Mouse (Mus musculus): ENCODE results near the gene Olfr1019. TPM values are rescaled to one million over a fixed set of nuclear protein-coding genes. Genes with fewer than 3 reads are reported as not detected.

The Olfr1019 gene
- polyA plus RNA-seq (2015; fragmentation: Nextera tagmentation; extraction: Ambion mirVana) = not detected in 2 replicates

- H3K27ac ChIP-seq (ENCODE audit: low read length) = no peak within 1 kb of the TSS
- no peak within 1 kb of the TSS for H3K9ac ChIP-seq (replicated peaks; ENCODE audit: low read length)
- no peak within 1 kb of the TSS for H3K4me3 ChIP-seq (ENCODE audit: low read length)
- H3K27me3 ChIP-seq (ENCODE audit: insufficient read depth, low read length) = no peaks in the 10 kb centered on the region
- no peaks in the 10 kb centered on the region for H3K4me1 ChIP-seq (ENCODE audit: insufficient read depth, low read length)
- H3K4me2 ChIP-seq (replicated peaks; ENCODE audit: low read depth, low read length) = no peak within 1 kb of the TSS
- no peak for ATAC-seq (ENCODE audit: low FRiP score, low TSS enrichment)
- H3K36me3 ChIP-seq (ENCODE audit: insufficient read depth, low read length) = no peaks in the 10 kb centered on the region
- no peaks in the 10 kb centered on the region for H3K9me3 ChIP-seq (ENCODE audit: low read length)
Measured at GRCm38 (mm10) chr2:85845383-85845782, at the start of gene Olfr1019. Gene Olfr1019 (minus strand): TSS chr2:85845483.

GRCm38 (mm10) chr2:85885340-85885739 lies 40.1 kb upstream of the Olfr1019 start, which contains the start of gene Olfr1023:
Gene Olfr1023 (plus strand): TSS chr2:85885640.
- Histone ChIP-seq H3K4me1 (ENCODE audit: insufficient read depth, low read length) (no peaks in the 10 kb centered on the region), H3K36me3 (ENCODE audit: insufficient read depth, low read length) (no peaks in the 10 kb centered on the region), H3K4me2 (replicated peaks; ENCODE audit: low read depth, low read length) (no peak within 1 kb of the TSS), H3K27ac (ENCODE audit: low read length) (no peak within 1 kb of the TSS), H3K9ac (replicated peaks; ENCODE audit: low read length) (no peak within 1 kb of the TSS), H3K4me3 (ENCODE audit: low read length) (no peak within 1 kb of the TSS), H3K27me3 (ENCODE audit: insufficient read depth, low read length) (no peaks in the 10 kb centered on the region), H3K9me3 (ENCODE audit: low read length) (no peaks in the 10 kb centered on the region)
- no peak for ATAC-seq (ENCODE audit: low FRiP score, low TSS enrichment)
- 76% methylated on average over 2 of the region's 2 CpGs for WGBS

GRCm38 (mm10) chr2:85868294-85868693 lies 23.0 kb upstream of the Olfr1019 start, which contains the start of gene Olfr1022:
Gene Olfr1022 (plus strand): TSS chr2:85868594.
- Histone ChIP-seq H3K27ac (ENCODE audit: low read length) (no peak within 1 kb of the TSS), H3K36me3 (ENCODE audit: insufficient read depth, low read length) (no peaks in the 10 kb centered on the region), H3K27me3 (ENCODE audit: insufficient read depth, low read length) (no peaks in the 10 kb centered on the region), H3K4me3 (ENCODE audit: low read length) (no peak within 1 kb of the TSS), H3K4me2 (replicated peaks; ENCODE audit: low read depth, low read length) (no peak within 1 kb of the TSS), H3K4me1 (ENCODE audit: insufficient read depth, low read length) (no peaks in the 10 kb centered on the region), H3K9ac (replicated peaks; ENCODE audit: low read length) (no peak within 1 kb of the TSS), H3K9me3 (ENCODE audit: low read length) (no peaks in the 10 kb centered on the region)
- ATAC-seq (ENCODE audit: low FRiP score, low TSS enrichment) = no peak
- 53% methylated on average over 2 of the region's 2 CpGs for WGBS

- no peak for ATAC-seq (ENCODE audit: low FRiP score, low TSS enrichment)
- no peak within 1 kb of the TSS for H3K4me2 ChIP-seq (replicated peaks; ENCODE audit: low read depth, low read length)
- H3K36me3 ChIP-seq (ENCODE audit: insufficient read depth, low read length) = no peaks in the 10 kb centered on the region
- H3K4me3 ChIP-seq (ENCODE audit: low read length) = no peak within 1 kb of the TSS
- WGBS = 71% methylated on average over 1 of the region's 1 CpGs
- H3K9ac ChIP-seq (replicated peaks; ENCODE audit: low read length) = no peak within 1 kb of the TSS
- H3K9me3 ChIP-seq (ENCODE audit: low read length) = no peaks in the 10 kb centered on the region
- H3K4me1 ChIP-seq (ENCODE audit: insufficient read depth, low read length) = no peaks in the 10 kb centered on the region
- H3K27ac ChIP-seq (ENCODE audit: low read length) = no peak within 1 kb of the TSS
- H3K27me3 ChIP-seq (ENCODE audit: insufficient read depth, low read length) = no peaks in the 10 kb centered on the region
Measured at GRCm38 (mm10) chr2:85846730-85847129, 1.4 kb upstream of the Olfr1019 start, which contains the start of gene Olfr1020. Gene Olfr1020 (plus strand): TSS chr2:85847030.

- no peaks in the 10 kb centered on the region for H3K4me1 ChIP-seq (ENCODE audit: insufficient read depth, low read length)
- H3K9me3 ChIP-seq (ENCODE audit: low read length) = no peaks in the 10 kb centered on the region
- H3K4me3 ChIP-seq (ENCODE audit: low read length) = no peak within 1 kb of the TSS
- H3K27ac ChIP-seq (ENCODE audit: low read length) = no peak within 1 kb of the TSS
- H3K36me3 ChIP-seq (ENCODE audit: insufficient read depth, low read length) = no peaks in the 10 kb centered on the region
- no peak for ATAC-seq (ENCODE audit: low FRiP score, low TSS enrichment)
- H3K9ac ChIP-seq (replicated peaks; ENCODE audit: low read length) = no peak within 1 kb of the TSS
- no peaks in the 10 kb centered on the region for H3K27me3 ChIP-seq (ENCODE audit: insufficient read depth, low read length)
- no peak within 1 kb of the TSS for H3K4me2 ChIP-seq (replicated peaks; ENCODE audit: low read depth, low read length)
Measured at GRCm38 (mm10) chr2:85818179-85818578, 27.1 kb downstream of the Olfr1019 start, which contains the start of gene Olfr1018. Gene Olfr1018 (plus strand): TSS chr2:85818479.

- no peaks in the 10 kb centered on the region for H3K36me3 ChIP-seq (ENCODE audit: insufficient read depth, low read length)
- no peak overlapping the region for H3K4me3 ChIP-seq (ENCODE audit: low read length)
- no peaks in the 10 kb centered on the region for H3K9me3 ChIP-seq (ENCODE audit: low read length)
- H3K4me1 ChIP-seq (ENCODE audit: insufficient read depth, low read length) = no peaks in the 10 kb centered on the region
- no peaks in the 10 kb centered on the region for H3K27me3 ChIP-seq (ENCODE audit: insufficient read depth, low read length)
- no peak overlapping the region for H3K4me2 ChIP-seq (replicated peaks; ENCODE audit: low read depth, low read length)
- ATAC-seq (ENCODE audit: low FRiP score, low TSS enrichment) = no peak
- no peak overlapping the region for H3K27ac ChIP-seq (ENCODE audit: low read length)
- H3K9ac ChIP-seq (replicated peaks; ENCODE audit: low read length) = no peak overlapping the region
- WGBS = 84% methylated on average over 4 of the region's 4 CpGs
Measured at GRCm38 (mm10) chr2:85804501-85804900, 40.8 kb downstream of the Olfr1019 start.

- H3K4me1 ChIP-seq (ENCODE audit: insufficient read depth, low read length) = no peaks in the 10 kb centered on the region
- H3K36me3 ChIP-seq (ENCODE audit: insufficient read depth, low read length) = no peaks in the 10 kb centered on the region
- no peak within 1 kb of the TSS for H3K9ac ChIP-seq (replicated peaks; ENCODE audit: low read length)
- H3K4me3 ChIP-seq (ENCODE audit: low read length) = no peak within 1 kb of the TSS
- no peaks in the 10 kb centered on the region for H3K27me3 ChIP-seq (ENCODE audit: insufficient read depth, low read length)
- no peak within 1 kb of the TSS for H3K27ac ChIP-seq (ENCODE audit: low read length)
- ATAC-seq (ENCODE audit: low FRiP score, low TSS enrichment) = no peak
- no peaks in the 10 kb centered on the region for H3K9me3 ChIP-seq (ENCODE audit: low read length)
- WGBS = 90% methylated on average over 2 of the region's 2 CpGs
- H3K4me2 ChIP-seq (replicated peaks; ENCODE audit: low read depth, low read length) = no peak within 1 kb of the TSS
Measured at GRCm38 (mm10) chr2:85802444-85802843, 42.8 kb downstream of the Olfr1019 start, which contains the start of gene Olfr1016. Gene Olfr1016 (minus strand): TSS chr2:85802544.

GRCm38 (mm10) chr2:85792331-85792730 lies 53.0 kb downstream of the Olfr1019 start:
- H3K9ac ChIP-seq (replicated peaks; ENCODE audit: low read length) = no peak overlapping the region
- 66% methylated on average over 2 of the region's 2 CpGs for WGBS
- H3K4me3 ChIP-seq (ENCODE audit: low read length) = no peak overlapping the region
- no peaks in the 10 kb centered on the region for H3K36me3 ChIP-seq (ENCODE audit: insufficient read depth, low read length)
- ATAC-seq (ENCODE audit: low FRiP score, low TSS enrichment) = no peak
- no peak overlapping the region for H3K27ac ChIP-seq (ENCODE audit: low read length)
- H3K4me1 ChIP-seq (ENCODE audit: insufficient read depth, low read length) = no peaks in the 10 kb centered on the region
- no peaks in the 10 kb centered on the region for H3K27me3 ChIP-seq (ENCODE audit: insufficient read depth, low read length)
- H3K4me2 ChIP-seq (replicated peaks; ENCODE audit: low read depth, low read length) = no peak overlapping the region
- H3K9me3 ChIP-seq (ENCODE audit: low read length) = no peaks in the 10 kb centered on the region

Other genes with a start within 250 kb of the Olfr1019 start
- gene Olfr1000, start 233.6 kb downstream of the Olfr1019 start, polyA plus RNA-seq (2015; fragmentation: Nextera tagmentation; extraction: Ambion mirVana) = not detected in 2 replicates
- not detected in 2 replicates for gene Olfr1002, start 194.8 kb downstream of the Olfr1019 start, polyA plus RNA-seq (2015; fragmentation: Nextera tagmentation; extraction: Ambion mirVana)
- not detected in 2 replicates for gene Olfr154, start 181.0 kb downstream of the Olfr1019 start, polyA plus RNA-seq (2015; fragmentation: Nextera tagmentation; extraction: Ambion mirVana)
- gene Olfr1006, start 166.7 kb downstream of the Olfr1019 start, polyA plus RNA-seq (2015; fragmentation: Nextera tagmentation; extraction: Ambion mirVana) = not detected in 2 replicates
- gene Olfr1008, start 156.1 kb downstream of the Olfr1019 start, polyA plus RNA-seq (2015; fragmentation: Nextera tagmentation; extraction: Ambion mirVana) = not detected in 2 replicates
- gene Olfr1009, start 130.1 kb downstream of the Olfr1019 start, polyA plus RNA-seq (2015; fragmentation: Nextera tagmentation; extraction: Ambion mirVana) = not detected in 2 replicates
- not detected in 2 replicates for gene Olfr1012, start 82.7 kb downstream of the Olfr1019 start, polyA plus RNA-seq (2015; fragmentation: Nextera tagmentation; extraction: Ambion mirVana)
- gene Olfr1013, start 78.4 kb downstream of the Olfr1019 start, polyA plus RNA-seq (2015; fragmentation: Nextera tagmentation; extraction: Ambion mirVana) = not detected in 2 replicates
- not detected in 2 replicates for gene Olfr1014, start 72.8 kb downstream of the Olfr1019 start, polyA plus RNA-seq (2015; fragmentation: Nextera tagmentation; extraction: Ambion mirVana)
- not detected in 2 replicates for gene Olfr1015, start 63.5 kb downstream of the Olfr1019 start, polyA plus RNA-seq (2015; fragmentation: Nextera tagmentation; extraction: Ambion mirVana)
- not detected in 2 replicates for gene Olfr1016, start 42.9 kb downstream of the Olfr1019 start, polyA plus RNA-seq (2015; fragmentation: Nextera tagmentation; extraction: Ambion mirVana)
- not detected in 2 replicates for gene Olfr1018, start 27.0 kb downstream of the Olfr1019 start, polyA plus RNA-seq (2015; fragmentation: Nextera tagmentation; extraction: Ambion mirVana)
- not detected in 2 replicates for gene Olfr1020, start 1.5 kb upstream of the Olfr1019 start, polyA plus RNA-seq (2015; fragmentation: Nextera tagmentation; extraction: Ambion mirVana)
- gene Olfr1022, start 23.1 kb upstream of the Olfr1019 start, polyA plus RNA-seq (2015; fragmentation: Nextera tagmentation; extraction: Ambion mirVana) = not detected in 2 replicates
- gene Olfr1023, start 40.2 kb upstream of the Olfr1019 start, polyA plus RNA-seq (2015; fragmentation: Nextera tagmentation; extraction: Ambion mirVana) = not detected in 2 replicates
- not detected in 2 replicates for gene Olfr1024, start 59.6 kb upstream of the Olfr1019 start, polyA plus RNA-seq (2015; fragmentation: Nextera tagmentation; extraction: Ambion mirVana)
- gene Olfr1025-ps1, start 69.7 kb upstream of the Olfr1019 start, polyA plus RNA-seq (2015; fragmentation: Nextera tagmentation; extraction: Ambion mirVana) = not detected in 2 replicates
- not detected in 2 replicates for gene Olfr1026, start 76.1 kb upstream of the Olfr1019 start, polyA plus RNA-seq (2015; fragmentation: Nextera tagmentation; extraction: Ambion mirVana)
- not detected in 2 replicates for gene Olfr1028, start 105.0 kb upstream of the Olfr1019 start, polyA plus RNA-seq (2015; fragmentation: Nextera tagmentation; extraction: Ambion mirVana)
- not detected in 2 replicates for gene Olfr1029, start 128.4 kb upstream of the Olfr1019 start, polyA plus RNA-seq (2015; fragmentation: Nextera tagmentation; extraction: Ambion mirVana)
- gene Olfr1030, start 133.8 kb upstream of the Olfr1019 start, polyA plus RNA-seq (2015; fragmentation: Nextera tagmentation; extraction: Ambion mirVana) = not detected in 2 replicates
- gene Olfr1031, start 144.8 kb upstream of the Olfr1019 start, polyA plus RNA-seq (2015; fragmentation: Nextera tagmentation; extraction: Ambion mirVana) = not detected in 2 replicates
- not detected in 2 replicates for gene Olfr1032, start 160.1 kb upstream of the Olfr1019 start, polyA plus RNA-seq (2015; fragmentation: Nextera tagmentation; extraction: Ambion mirVana)
- gene Olfr1033, start 175.2 kb upstream of the Olfr1019 start, polyA plus RNA-seq (2015; fragmentation: Nextera tagmentation; extraction: Ambion mirVana) = 3.1 and 4.9 TPM in 2 replicates
- 0.04 and 0.05 TPM in 2 replicates for gene Olfr1034, start 200.4 kb upstream of the Olfr1019 start, polyA plus RNA-seq (2015; fragmentation: Nextera tagmentation; extraction: Ambion mirVana)
- gene Olfr1036, start 228.5 kb upstream of the Olfr1019 start, polyA plus RNA-seq (2015; fragmentation: Nextera tagmentation; extraction: Ambion mirVana) = not detected in 2 replicates
- not detected in 2 replicates for gene Olfr1037, start 241.9 kb upstream of the Olfr1019 start, polyA plus RNA-seq (2015; fragmentation: Nextera tagmentation; extraction: Ambion mirVana)